Mouse (Mus musculus) activated CD4-positive, CD25-positive, alpha-beta regulatory T cell (primary cell): ENCODE results near the gene Usp5. TPM values are rescaled to one million over a fixed set of nuclear protein-coding genes. Genes with fewer than 3 reads are reported as not detected.

Experiments
- polyA plus RNA-seq, 2 experiments: library from polyadenylated mRNA; unstranded; fragments of 100-300 nt; shearing (Covaris generic); gene quantifications; one replicate each; pipeline ENCODE4 v1.2.1; 2017

The Usp5 gene
- 10 to 100 TPM; 71.4 to 93.4 TPM for polyA plus RNA-seq

GRCm38 (mm10) chr6:124828868-124829798 is at the start of gene Usp5, which contains the start of gene Cdca3:
Gene Usp5 (minus strand): TSS chr6:124829484.
Gene Cdca3 (plus strand): TSS chr6:124829547.

DNA sequence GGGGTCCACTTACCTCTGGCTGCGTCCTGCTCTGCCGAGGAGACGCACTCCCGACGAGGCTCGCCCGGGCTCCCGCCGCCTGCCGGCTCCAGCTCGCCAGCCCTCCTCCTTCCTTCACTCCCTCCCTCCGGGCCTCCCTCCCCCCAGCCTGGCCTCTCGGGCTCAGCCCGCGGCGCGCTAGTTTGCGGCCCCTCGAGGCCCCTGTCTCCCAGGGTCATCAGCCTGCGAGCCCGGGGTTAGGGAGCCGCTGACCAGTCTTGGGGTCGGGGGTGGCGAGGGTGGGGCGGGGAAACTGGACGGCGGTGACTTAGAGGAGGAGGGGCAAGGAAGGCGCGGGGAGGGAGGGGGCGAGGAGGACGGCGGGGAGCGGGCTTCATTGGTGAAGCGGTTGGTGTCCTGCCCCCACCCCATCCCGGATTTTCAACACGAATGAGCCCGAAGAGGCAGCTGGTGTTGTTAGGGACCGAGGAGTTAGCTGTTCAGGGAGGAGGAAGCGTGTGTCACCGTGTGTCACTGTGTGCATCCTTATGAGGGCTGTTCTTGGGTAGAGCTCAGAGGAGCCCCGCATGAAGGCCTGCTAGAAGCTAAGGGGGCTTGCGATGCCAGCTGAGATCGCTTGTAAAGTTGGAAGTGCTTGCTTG is 34.5 kb upstream of the Usp5 start, which contains the start of gene Gpr162:
Gene Gpr162 (minus strand): TSS at position 326 of the 641 bp plus-strand sequence.

GRCm38 (mm10) chr6:124856916-124857839 is 27.9 kb upstream of the Usp5 start, which contains the start of gene P3h3:
Gene P3h3 (minus strand): TSS chr6:124857752.

GRCm38 (mm10) chr6:124840241-124841167 is 11.2 kb upstream of the Usp5 start, which contains the start of gene Gnb3:
Gene Gnb3 (minus strand): TSS chr6:124840275.

GRCm38 (mm10) chr6:124813933-124814332 is 15.4 kb downstream of the Usp5 start, which contains the start of gene Tpi1:
Gene Tpi1 (minus strand): TSS chr6:124814296.

GRCm38 (mm10) chr6:124808358-124809012 is 20.8 kb downstream of the Usp5 start, which contains the start of gene Spsb2:
Gene Spsb2 (plus strand): TSS chr6:124808661.

DNA sequence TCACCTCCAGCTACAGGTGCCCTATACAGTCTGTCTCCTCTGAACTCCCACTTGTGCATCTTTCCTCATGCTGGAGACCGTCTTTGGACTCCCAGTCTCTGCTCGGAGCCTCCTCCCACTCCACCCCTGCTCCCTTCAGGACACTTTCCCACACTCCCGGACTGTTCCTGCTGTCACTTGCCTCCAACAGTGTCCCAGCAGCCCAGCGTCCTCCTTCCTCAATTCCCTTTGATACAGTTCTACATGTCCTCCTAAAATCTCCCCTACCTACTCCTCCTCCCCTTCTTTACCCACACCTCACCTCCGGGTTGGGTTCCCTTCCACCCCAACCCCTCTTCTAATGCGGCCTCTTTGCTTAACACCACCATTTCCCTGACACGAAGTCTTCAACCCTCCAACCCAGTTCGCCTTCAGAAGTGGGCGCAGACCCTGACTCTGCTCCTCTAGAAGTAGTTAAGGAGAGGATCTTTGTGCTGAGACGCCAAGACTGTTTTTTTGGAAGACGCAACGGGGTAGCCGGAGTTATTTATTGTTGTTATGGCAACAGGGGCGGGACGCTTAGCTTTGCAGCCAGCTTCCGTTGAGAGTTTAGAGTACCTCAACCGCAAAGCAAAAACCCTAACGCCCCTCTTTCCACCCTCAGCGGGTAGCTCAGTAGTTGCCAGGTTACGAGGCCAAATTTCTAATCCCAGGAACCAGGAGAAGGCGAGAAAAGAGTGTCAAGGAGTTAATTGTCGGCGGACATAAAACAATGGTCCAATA is 49.9 kb downstream of the Usp5 start, which contains the start of gene Lrrc23:
Gene Lrrc23 (minus strand): TSS at position 506 of the 762 bp plus-strand sequence.

GRCm38 (mm10) chr6:124769101-124769765 is 60.1 kb downstream of the Usp5 start, which contains the start of gene Eno2:
Gene Eno2 (minus strand): TSS chr6:124769673.

Other genes starting within 250 kb of the Usp5 start
- gene C1s2, start 193.4 kb downstream of the Usp5 start, polyA plus RNA-seq = not detected
- 10 to 100 TPM; 51.5 to 80.2 TPM for gene Lpcat3, start 166.5 kb downstream of the Usp5 start, polyA plus RNA-seq
- gene Emg1, start 117.3 kb downstream of the Usp5 start, polyA plus RNA-seq = 100 to 1,000 TPM; 250 to 341 TPM
- 100 to 1,000 TPM; 199 to 262 TPM for gene Phb2, start 117.1 kb downstream of the Usp5 start, polyA plus RNA-seq
- 100 to 1,000 TPM; 271 to 272 TPM for gene Ptpn6, start 90.8 kb downstream of the Usp5 start, polyA plus RNA-seq
- 100 to 1,000 TPM; 443 to 508 TPM for gene Grcc10, start 88.1 kb downstream of the Usp5 start, polyA plus RNA-seq
- gene Gm45234, start 73.5 kb downstream of the Usp5 start, polyA plus RNA-seq = not detected
- 10 to 100 TPM in 1 of 2 experiments, 1 to 10 TPM in 1; 3.7 to 10.9 TPM for gene Atn1, start 73.0 kb downstream of the Usp5 start, polyA plus RNA-seq
- gene Eno2, start 59.8 kb downstream of the Usp5 start, polyA plus RNA-seq = 1 to 10 TPM; 3.3 to 7.1 TPM
- 1 to 10 TPM in 1 of 2 experiments, not detected in 1; 2.7 TPM for gene Lrrc23, start 49.8 kb downstream of the Usp5 start, polyA plus RNA-seq
- gene Spsb2, start 20.8 kb downstream of the Usp5 start, polyA plus RNA-seq = 1 to 10 TPM; 2.1 to 9.7 TPM
- gene Tpi1, start 15.2 kb downstream of the Usp5 start, polyA plus RNA-seq = 100 to 1,000 TPM; 147 to 163 TPM
- 10 to 100 TPM; 22.6 to 23.4 TPM for gene Cdca3, start 63 bp upstream of the Usp5 start, polyA plus RNA-seq
- gene Gnb3, start 10.8 kb upstream of the Usp5 start, polyA plus RNA-seq = under 1 TPM in 1 of 2 experiments, not detected in 1; 0.25 TPM
- under 1 TPM; 0.09 to 0.49 TPM for gene P3h3, start 28.3 kb upstream of the Usp5 start, polyA plus RNA-seq
- under 1 TPM; 0.26 to 0.48 TPM for gene Gpr162, start 34.5 kb upstream of the Usp5 start, polyA plus RNA-seq
- gene Cd4, start 58.7 kb upstream of the Usp5 start, polyA plus RNA-seq = 100 to 1,000 TPM; 318 to 460 TPM
- 10 to 100 TPM in 1 of 2 experiments, 1 to 10 TPM in 1; 7.9 to 13.9 TPM for gene Lag3, start 82.2 kb upstream of the Usp5 start, polyA plus RNA-seq
- gene Ptms, start 90.6 kb upstream of the Usp5 start, polyA plus RNA-seq = 10 to 100 TPM; 48.9 to 51.3 TPM
- gene Mlf2, start 101.9 kb upstream of the Usp5 start, polyA plus RNA-seq = 100 to 1,000 TPM; 180 to 204 TPM
- 10 to 100 TPM; 63.1 to 67.0 TPM for gene Cops7a, start 136.1 kb upstream of the Usp5 start, polyA plus RNA-seq
- gene Pianp, start 167.2 kb upstream of the Usp5 start, polyA plus RNA-seq = under 1 TPM; 0.27 to 0.44 TPM
- 10 to 100 TPM; 61.9 to 62.5 TPM for gene Zfp384, start 179.7 kb upstream of the Usp5 start, polyA plus RNA-seq
- 100 to 1,000 TPM in 1 of 2 experiments, 10 to 100 TPM in 1; 69.9 to 101 TPM for gene Ing4, start 210.3 kb upstream of the Usp5 start, polyA plus RNA-seq
- 10 to 100 TPM; 11.4 to 13.3 TPM for gene Acrbp, start 220.2 kb upstream of the Usp5 start, polyA plus RNA-seq
- gene Lpar5, start 238.4 kb upstream of the Usp5 start, polyA plus RNA-seq = 10 to 100 TPM; 17.3 to 20.6 TPM